Mouse (Mus musculus): Measurements from ENCODE around the gene Olfr1189.
"Not testable (repeated sequence)": the region's sequence is repeated elsewhere in the genome, so short reads cannot be mapped to it uniquely, and the experiment has no call there.

The Olfr1189 gene

DNA sequence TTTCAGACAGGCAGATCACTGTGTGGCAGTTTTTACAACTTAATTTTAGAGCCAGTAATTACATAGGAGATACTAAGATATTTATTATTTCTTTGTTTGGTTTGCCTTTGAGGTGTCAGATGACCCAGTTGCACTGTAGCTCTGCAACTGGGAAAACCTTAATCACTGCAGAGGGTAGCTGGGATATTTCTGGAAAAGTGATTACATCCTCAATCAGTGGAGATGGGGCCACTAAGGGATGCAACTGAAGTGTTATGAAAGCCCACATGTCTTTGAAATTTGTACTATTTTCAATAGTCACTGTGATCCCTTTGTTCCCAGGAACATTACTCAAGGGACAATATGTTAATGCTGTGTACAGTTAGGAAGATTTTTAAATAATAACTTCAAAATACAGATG lies at the start of gene Olfr1189:
TSS of gene Olfr1189 (plus strand) at position 301 of the 400 bp plus-strand sequence.
- no peak for DNase-seq (ENCODE audit: low read depth, low spot score)

DNA sequence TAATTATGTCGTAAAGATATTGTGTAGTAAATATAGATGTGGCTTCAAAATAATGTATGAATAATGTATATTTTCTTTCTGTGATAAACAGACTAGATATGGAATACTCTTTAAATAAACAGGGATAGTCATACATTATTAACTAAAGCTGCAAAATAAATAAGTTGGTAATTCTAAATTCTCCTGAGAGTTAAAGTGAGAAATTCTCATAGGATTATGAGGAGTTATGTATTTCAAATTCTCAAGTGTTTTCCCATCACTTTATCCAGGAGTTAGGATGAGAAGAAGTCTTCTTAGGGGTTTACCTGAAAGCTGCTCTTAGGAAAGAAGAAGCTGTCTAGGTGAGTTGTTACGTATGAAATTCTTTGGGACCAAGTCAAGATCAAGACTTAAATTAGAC lies 29.6 kb upstream of the Olfr1189 start, which contains the start of gene Olfr1188:
TSS of gene Olfr1188 (plus strand) at position 301 of the 400 bp plus-strand sequence.
- no peak for DNase-seq (ENCODE audit: low read depth, low spot score)

DNA sequence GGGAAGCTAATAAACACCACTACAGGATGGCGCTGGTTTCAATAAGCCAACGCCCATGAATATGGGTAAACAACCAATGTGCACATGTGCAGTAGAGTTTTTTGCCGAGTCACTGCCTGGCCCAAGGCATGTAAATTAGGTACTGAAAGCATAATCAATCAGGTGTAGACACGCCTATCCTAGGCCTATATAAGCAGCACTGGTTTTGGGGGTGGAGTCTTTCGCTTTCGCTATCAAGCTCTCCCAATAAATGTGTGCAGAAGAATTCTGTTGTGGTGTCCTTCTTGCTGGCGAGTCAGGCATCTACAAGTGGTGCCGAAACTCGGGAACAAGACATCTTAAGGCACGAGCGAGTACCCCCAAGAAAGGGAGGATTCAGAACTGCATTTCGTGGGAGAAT lies 13.6 kb upstream of the Olfr1189 start:
- DNase-seq (ENCODE audit: low read depth, low spot score): not testable (repeated sequence)

DNA sequence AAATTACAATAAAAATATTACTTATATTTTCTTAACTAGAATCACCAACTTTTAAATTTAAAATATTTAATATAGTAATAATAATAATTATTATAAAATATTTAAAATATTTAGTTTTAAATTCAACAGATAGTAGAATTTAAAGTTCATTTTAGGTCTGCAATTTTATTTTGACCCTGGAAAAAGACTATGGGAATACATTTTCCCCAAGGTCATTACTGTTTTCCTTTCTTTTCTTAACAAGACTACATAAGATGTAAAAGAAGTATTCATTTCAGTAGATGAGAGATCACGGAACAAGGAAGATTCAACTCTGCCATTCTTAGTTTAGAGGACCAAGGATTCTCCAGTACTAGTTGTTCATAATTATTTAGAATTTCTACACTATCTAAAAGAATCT lies 54.0 kb downstream of the Olfr1189 start, which contains the start of gene Olfr1191-ps1:
TSS of gene Olfr1191-ps1 (plus strand) at position 301 of the 400 bp plus-strand sequence.
- not testable (repeated sequence) for DNase-seq (ENCODE audit: low read depth, low spot score)

All from CD4-positive helper T cell, adult 2 months (primary cell).